Mouse (Mus musculus) olfactory bulb, adult 2 months (tissue): ENCODE measurements around the gene Zcchc2.

Source experiments
- CTCF ChIP-seq: fragments of 200-500 bp; IDR thresholded peaks from 2 replicates; pipeline ENCODE4 v1.5.1; 2012; ENCODE audit warnings: low read depth, mild to moderate bottlenecking, low read length, moderate library complexity; ENCODE audit not compliant: insufficient read depth
- POLR2A ChIP-seq: fragments of 200-500 bp; IDR thresholded peaks from 2 replicates; pipeline ENCODE4 v1.6.1; 2012; ENCODE audit warnings: mild to moderate bottlenecking, low read depth, low read length, moderate library complexity; ENCODE audit not compliant: insufficient read depth

- TF ChIP-seq CTCF (no peak), POLR2A (no peak)
Measured at GRCm38 (mm10) chr1:105977446-105978094, 12.6 kb upstream of the Zcchc2 start.
